Mouse (Mus musculus) adrenal gland (tissue): ENCODE measurements around the gene Usp12.

ENCODE experiments used
- intact Hi-C: fragments of 180-260 bp; cut with DNase I; formaldehyde crosslinking; loops from one replicate; pipeline ENCODE4 v1.15.1; 2025
- long read RNA-seq, 2 experiments: library from polyadenylated mRNA; unstranded; transcript quantifications; one replicate each; pipeline ENCODE4 v2.0.0; 2020; ENCODE audit warnings: borderline replicate concordance in 1 of 2; ENCODE audit not compliant: insufficient replicate concordance in 1 of 2

Usp12 gene
- long read RNA-seq, experiment 1, full-length matches to known transcripts: 1 of 2 reads
- long read RNA-seq, experiment 1, partial matches to known transcripts: 1 of 2 reads
- long read RNA-seq, experiment 1, other reads (novel, unspliced or antisense): 0 of 2 reads
- long read RNA-seq, experiment 2, partial matches to known transcripts: 2 of 3 reads
- long read RNA-seq, experiment 2, other reads (novel, unspliced or antisense): 1 of 3 reads

DNA sequence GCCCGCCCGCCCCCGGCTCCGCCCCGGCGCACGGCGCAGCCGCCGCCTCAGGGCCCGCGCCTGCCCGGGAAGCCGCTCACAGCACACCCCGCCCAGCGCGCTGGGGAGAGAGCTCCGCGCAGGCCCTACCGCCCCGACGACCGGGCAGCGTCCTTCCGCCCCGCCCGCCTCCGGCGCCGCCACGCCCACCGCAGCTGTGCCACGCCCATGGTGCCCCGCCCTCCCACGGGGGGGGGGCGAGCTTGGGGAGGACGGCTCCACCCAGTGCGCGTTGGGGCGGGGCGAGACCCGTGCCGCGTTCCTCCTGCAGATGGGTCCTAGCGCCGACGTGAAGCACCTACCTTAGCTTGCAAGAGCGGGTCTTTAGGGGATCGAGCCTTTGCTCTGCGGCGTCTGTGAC, at the start of gene Usp12:
Usp12 (minus strand) TSS at position 154 of the 400 bp plus-strand sequence.
- intact Hi-C loops: loop anchor here (5.0 kb wide), 1 partner anchor 37 kb away; the partner anchor contains the start of gene Rpl21

DNA sequence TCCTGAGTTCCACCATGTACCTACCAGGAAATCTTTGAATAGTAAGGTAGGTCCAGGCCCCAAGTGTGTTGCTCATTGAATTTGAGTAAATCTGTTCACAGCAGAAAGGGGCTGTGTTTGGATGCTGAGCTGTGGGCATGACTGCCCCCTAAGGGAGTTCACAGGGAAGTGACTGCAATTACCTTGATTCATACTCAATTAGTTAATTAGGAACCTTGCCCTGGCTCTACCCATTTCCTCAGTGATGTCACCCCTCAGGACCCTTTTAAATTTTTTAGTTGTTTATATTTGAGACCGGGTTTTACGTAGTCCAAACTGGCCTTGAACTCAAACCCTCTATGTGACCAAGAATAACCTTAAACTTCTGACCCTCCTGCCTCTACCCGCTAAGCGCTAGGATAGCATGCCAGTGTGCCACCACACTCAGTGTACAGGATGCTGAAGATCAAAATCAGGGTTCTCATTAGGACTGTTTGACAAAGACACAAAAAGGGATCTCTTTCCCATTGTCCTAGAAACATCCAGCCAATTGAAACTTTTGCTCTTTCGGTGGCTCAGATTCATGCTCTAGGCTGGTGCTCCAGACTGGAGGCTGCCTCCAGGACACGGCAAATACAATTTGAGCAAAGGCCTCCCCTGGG, 49.6 kb upstream of the Usp12 start:
- intact Hi-C loops: no loop called here

DNA sequence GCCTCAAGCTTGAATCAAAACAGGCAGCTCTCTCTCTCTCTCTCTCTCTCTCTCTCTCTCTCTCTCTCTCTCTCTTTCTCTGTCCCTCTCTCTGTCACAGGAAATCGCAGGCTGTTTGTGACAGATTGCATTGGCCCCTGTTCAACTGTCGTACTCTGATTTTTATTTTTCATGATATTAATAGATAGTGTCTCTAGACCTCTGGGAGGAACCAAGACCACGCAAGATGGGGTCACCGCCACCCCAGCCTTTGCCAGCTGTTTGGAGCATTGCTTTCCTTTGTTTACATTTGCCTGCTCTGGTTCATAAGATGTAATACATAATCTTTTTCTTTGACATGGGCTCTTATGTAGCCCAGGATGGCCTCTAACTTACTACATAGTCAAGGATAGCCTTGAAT, 47.2 kb upstream of the Usp12 start:
- intact Hi-C loops: no loop called here

DNA sequence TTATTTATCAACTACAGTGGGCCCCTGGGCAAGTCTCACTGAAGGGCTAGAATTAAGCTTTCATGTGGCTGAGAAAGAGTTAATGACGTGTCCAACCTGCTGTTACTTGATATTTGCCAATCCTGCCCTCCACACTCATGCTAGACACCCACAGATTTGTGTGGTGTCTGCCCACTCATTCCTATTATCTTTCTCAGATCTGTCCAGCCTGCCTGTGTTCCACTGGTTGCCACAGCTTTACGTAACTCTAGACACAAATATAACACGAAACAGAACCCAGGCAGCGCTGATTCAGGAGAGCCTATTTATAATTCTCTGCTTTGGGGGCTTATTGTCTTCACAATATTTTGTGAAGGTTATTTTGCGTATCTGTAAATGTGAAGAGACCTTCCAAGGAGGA, 46.5 kb upstream of the Usp12 start:
- intact Hi-C loops: no loop called here

DNA sequence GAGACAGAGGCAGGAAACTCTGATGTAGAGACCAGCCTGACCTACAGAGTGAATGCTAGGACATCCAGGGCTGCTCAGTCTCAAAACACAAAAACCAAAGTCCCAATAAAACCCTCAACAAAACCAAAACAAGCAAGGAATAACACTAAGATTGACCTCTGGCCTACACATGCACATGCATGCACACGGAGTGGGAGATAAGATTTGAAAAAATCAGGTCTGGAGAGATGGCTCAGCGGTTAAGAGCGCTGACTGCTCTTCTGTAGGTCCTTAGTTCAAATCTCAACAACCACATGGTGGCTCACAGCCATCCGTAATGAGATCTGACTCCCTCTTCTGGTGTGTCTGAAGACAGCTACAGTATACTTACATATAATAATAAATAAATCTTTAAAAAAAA, 45.6 kb upstream of the Usp12 start:
- intact Hi-C loops: no loop called here

DNA sequence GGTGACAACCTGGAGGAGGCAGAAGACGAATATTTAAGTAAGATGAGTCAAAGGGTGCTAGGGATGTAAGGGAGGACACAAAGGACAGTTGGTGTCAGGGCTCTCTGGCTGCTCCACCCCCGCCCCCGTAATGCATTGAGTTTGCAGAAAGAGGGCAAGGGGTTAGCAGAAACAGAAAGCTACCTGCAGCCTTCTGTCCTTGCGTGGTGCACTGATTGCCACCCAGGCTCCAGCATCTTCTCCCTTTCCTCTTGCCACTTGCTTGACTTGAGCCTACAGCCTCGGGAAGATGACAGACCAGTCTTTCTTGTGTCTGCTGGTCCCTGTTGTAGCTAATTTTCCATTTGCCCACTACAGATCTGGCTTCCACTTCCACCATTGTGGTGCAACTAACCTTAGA, 45.0 kb upstream of the Usp12 start:
- intact Hi-C loops: no loop called here

DNA sequence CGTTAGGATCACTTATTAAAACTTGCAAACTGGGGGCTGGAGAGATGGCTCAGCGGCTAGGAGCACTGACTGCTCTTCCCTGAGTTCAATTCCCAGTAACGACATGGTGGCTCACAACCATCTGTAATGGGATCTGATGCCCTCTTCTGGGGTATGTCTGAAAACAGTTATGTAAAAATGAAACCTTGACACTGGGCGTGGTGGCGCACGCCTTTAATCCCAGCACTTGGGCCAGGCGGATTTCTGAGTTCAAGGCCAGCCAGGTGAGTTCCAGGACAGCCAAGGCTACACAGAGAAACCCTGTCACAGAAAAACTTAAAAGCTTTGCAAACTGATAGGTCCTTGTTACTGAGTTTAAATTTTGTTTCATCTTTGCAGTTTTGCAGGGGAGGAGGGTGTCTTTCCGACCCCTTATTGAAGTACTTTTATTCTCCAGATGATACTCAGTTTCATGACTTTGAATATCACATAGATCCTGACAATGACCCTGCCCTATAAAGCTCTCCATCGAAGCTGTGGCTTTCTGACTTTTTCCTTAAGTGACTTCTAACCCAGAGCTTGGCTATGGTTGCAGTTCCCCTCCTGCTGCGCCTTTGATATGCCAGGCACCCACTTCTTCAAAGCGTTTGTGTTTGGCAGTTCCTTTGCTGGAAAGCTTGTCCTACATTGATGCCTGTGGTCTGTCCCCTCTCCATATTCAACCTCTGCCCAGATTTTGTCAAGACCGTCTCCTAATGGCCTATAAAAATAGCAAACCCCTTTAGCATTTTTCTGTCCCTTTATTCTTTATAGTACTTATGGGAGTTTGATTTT, 44.2 kb upstream of the Usp12 start:
- intact Hi-C loops: no loop called here

DNA sequence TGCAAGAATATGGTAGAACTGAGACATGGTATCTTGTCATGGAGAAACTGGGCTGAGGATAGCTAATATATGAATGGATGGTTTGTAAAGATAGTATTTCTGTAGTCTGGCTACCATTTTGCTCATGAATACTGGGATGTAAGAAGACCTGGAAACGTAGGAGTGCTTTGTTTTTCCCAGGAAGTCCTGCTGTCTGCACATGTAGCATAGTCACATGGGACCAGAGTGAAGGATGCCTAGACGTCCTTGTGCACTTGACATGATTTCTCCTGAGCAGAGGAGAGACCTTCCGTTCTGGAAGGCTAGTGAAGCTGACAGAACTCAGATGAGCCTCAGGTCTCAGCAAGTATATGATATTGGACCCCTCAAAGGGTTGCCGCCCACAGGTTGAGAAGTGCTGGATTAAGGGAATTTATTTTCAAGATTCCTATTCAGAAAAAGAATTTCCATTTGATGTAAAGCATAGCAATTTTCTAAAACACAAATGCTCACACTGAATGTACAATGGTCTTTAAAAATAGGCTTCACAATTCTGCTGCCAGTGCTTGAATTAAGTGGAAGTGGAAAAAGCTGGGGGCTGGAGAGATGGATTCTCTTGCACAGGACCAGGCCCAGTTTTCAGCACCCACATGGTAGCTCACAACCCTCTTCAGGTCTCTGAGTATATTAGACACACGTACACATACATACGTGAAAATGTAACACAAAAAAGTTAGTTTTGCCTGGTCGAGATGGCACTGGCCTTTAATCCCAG, 43.3 kb upstream of the Usp12 start:
- intact Hi-C loops: no loop called here

DNA sequence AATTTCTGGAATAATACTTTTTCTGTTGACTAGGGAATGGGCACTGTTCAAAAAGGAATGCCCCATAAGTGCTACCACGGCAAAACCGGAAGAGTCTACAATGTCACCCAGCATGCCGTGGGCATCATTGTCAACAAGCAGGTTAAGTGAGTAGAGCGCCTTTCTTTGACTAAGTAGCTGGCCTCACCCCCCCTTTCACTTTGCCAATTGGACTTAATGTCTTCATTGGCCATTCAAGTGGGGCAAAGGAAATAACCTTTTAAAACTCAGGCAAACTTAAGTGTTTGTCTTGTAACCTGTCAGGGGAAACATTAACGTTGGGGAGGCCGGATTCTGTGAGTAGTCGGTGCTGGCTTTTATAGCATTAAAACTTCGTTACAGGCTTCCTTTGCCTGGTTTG, 40.2 kb upstream of the Usp12 start:
- intact Hi-C loops: loop anchor here (5.0 kb wide), 1 partner anchor 38 kb away; the partner anchor contains the start of gene Usp12

DNA sequence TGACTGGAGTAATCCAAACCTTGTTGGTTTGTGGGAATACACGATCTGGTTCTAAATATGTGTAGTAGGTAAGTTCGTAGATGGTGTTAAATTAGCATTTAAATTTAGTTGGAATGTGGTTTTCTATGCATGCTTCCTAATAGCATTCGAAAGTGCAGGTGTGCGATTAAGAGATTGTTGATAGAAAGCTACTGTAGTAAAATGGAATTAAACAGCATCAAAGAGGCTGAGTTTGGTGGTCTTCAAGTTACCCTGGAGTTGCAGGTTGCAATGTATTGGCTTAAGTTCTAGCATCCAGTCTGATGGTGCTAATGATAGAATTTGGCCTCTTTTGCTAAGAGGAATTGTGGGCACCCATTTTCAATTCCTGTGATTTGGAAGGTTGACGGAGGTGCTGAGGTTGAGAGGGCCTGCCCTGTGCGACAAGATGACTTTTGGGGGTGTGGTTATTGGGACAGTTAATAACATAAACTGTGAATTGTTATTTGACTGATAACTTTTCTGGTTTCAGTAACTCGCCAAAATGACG, 38.9 kb upstream of the Usp12 start:
- intact Hi-C loops: loop anchor here (5.0 kb wide), 1 partner anchor 36 kb away; the partner anchor contains the start of gene Usp12

DNA sequence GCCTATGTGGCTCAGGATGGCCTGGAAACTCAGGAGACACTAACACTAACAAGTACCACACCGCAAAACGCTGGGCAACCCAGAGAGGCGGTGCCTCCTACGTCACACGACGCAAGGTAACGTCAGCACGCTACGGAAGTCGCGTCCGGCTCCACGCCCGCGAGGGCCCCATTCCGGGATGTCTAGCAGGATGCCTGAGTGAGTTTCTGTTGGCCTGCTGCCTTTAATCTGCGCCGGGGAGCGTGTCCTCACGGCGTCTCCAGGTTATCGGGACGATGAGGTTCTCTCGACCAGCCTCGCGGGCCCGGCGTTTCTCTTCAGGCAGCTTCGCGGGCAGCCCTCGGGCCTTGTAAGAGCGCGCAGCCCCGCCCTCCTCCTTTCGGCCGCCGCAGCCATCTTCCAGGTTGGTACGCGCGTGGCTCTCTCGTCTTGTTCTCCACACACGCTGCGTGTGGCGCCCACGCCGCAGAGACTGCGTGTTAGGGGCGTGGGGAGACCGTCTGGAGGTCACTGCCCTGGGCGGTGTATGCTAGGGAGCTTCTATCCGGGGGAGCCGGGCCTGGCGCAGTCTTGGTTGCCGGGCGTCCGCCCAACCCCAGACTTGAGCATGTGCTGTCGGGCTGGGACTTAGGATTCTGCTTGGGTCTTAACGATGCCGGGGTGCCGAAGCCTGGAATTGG, 38.1 kb upstream of the Usp12 start, which contains the start of gene Rpl21:
Rpl21 (plus strand) TSS at position 122 of the 680 bp plus-strand sequence.
- intact Hi-C loops: loop anchor here (5.0 kb wide), 1 partner anchor 36 kb away; the partner anchor contains the start of gene Usp12

DNA sequence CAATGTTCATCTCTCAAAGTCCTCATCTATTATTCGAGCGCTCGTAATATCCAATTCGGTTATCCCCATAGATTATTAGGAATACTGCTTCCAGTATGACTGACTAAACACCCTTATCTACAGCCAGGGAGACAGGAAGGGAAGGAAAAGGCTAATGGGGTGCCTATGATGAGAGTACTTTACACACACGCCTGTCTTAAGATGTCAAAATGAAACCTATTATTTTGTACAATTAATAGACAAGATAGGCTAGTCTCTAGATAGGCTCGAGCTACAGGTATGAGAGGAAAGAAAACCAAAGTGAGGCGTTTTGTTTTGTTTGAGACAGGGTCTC, 37.6 kb upstream of the Usp12 start:
- intact Hi-C loops: loop anchor here (5.0 kb wide), 1 partner anchor 35 kb away; the partner anchor contains the start of gene Usp12

DNA sequence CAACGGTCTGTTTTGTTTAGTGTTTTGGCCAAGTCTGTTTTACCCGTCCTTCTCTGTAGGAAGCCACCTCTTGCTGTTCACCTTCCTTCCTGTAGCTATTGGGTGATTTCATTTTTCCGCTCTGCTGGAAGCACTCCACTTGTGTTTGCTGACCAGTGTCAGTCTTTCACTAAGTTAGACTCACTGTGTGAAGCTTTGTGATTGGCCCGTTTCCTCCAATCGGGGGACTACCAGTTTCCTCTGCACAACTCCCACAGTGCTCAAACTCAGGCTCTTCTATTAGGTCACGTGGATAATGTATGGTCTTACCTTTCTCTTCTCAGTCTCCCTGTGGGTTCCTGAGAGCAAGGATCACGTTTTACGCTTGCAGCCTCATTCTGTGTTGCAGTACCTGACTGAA, 34.7 kb upstream of the Usp12 start:
- intact Hi-C loops: no loop called here

DNA sequence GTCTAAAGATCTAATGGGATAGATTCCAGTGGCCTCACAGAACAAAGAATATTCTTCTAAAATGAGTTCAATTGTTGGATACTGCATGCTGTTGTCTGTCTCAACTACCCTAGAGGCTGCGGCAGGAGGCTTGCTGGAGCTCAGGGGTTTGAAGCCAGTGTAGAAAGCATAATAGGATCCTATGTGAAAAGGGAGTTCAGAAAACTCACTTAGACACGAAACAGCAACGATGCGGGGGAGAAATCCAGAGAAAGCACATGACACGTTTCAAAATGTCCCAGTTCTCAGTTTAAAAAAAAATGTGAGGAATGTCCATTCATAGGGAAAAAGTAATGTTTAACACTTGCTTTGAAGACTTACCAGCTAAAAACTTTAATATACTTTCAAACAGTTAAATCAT, 28.2 kb upstream of the Usp12 start:
- intact Hi-C loops: no loop called here

DNA sequence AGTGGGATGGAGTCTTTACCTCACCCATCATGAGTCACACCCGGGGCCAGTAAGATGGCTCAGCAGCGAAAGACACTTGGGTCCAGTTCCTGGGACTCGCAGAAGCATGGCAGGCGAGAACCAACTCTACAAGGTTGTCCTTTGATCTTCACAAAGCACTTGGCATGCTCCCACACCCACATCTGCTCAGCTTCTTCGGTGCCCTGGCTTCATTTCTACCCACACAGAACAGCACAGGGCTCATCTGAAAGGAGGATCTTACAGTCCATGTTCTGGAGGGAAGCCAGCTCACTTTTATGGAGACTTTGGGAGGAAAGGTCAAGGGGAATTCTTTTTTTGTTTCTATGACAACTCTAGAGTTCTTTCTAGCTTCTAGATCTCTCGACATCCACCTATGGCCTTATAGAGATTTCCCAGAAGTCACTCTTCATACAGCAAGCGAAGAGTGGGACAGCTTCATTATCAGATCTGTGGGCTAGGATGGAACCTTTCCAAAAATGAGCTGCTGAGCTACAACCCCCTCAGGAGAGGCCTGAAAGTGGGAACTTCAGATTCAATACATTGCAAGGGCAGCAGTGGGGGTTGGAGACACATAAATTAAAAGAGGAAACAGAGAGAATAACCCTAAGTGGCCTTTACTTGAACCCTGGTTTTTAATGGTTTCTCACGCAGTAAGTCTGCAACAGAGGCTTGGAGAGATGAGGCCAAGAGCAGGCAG, 24.3 kb upstream of the Usp12 start:
- intact Hi-C loops: no loop called here

DNA sequence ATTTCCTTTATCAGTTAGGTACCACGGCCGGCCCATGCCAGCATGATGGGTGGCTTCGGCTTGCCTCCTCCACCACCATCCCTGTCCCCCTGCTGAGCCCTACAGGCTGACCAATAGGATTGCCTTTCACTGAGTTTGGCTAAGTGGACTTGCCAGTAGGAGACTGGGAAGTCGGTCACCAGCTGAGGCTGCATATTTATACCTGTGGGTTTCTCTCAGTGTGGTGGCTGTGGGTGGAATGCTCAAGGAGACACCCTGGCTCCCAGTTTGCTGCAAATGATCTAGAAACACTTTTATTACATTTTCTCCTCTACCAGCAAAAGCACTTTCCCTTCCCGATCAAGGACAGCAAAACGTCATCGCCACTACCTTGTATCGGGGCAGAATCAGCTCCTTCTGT, 22.8 kb upstream of the Usp12 start:
- intact Hi-C loops: no loop called here

DNA sequence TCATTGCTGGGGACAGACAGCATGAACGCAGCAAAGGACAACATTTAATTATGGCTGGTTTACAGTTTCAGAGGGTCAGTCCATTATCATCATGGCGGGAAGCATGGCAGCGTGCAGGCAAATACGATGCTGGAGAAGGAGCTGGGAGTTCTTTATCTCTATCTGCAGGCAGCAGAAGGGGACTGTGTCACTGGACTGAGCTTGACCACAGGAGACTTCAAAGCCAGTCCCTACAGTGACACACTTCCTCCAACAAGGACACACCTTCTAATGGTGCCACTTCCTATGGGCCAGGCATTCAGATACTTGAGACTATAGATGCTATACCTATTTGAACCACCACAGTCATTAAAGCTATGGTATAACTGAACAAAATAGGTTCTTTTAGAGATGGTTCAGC, 20.6 kb upstream of the Usp12 start:
- intact Hi-C loops: no loop called here

DNA sequence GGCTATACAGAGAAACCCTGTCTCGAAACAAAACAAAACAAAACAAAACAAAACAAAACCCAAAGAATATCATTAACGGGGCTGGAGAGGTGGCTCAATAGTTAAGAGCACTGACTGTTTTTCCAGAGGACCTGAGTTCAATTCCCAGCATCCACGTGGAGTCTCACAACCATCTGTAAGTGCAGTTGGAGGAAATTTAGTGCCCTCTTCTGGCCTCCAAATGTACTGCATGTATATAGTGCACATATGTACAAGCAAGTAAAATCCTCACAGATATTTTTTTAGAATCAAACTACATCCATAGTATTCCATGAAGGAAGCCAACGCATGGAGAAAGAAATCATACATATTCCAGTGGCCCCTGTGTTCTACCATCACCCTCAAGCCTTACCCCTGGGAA, 18.6 kb upstream of the Usp12 start:
- intact Hi-C loops: no loop called here

DNA sequence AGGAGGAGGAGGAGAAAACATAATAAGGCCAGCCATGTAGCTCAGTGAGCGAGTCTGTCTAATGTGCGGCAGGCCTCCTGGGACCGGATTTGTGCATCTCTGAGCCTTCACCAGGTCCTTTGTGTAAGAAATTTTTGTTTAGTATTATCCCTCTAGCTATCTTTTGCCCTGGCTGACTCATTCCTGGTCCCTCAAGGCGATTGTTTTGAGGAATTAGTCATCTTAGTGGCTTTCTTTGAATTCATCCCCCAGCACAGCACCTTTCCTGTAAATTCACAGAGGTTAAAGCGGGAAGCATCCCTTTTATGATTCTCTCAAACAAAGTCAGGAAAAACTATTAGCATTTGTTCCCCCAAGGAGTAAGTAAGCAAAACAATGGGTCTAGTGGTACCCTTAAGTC, 18.1 kb upstream of the Usp12 start:
- intact Hi-C loops: no loop called here

DNA sequence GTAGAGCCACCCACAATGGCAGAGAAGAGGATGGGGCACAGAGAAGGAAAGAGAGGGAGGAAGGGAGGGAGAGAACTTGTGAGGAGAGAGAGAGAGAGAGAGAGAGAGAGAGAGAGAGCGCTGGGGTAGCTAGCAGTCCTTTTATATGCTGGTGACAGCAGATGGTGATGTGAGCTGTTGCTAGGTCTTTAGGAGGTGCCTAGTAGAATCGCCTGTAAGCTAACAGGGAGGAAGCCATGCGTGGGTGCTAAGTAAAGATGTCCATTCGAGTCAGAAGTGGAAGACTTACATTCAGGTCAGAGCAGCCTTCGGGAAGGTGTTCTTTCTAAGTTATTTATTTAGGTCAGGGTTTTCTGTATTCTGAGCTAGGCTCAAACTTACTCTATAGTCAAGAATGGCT, 15.1 kb upstream of the Usp12 start:
- intact Hi-C loops: no loop called here
